Mouse (Mus musculus): ENCODE measurements around the gene Pdk3. TPM values are rescaled to one million over a fixed set of nuclear protein-coding genes. Genes with fewer than 3 reads are reported as not detected.

The Pdk3 gene
- polyA plus RNA-seq, 1 experiment from 2014 or later = 69.1 TPM

DNA sequence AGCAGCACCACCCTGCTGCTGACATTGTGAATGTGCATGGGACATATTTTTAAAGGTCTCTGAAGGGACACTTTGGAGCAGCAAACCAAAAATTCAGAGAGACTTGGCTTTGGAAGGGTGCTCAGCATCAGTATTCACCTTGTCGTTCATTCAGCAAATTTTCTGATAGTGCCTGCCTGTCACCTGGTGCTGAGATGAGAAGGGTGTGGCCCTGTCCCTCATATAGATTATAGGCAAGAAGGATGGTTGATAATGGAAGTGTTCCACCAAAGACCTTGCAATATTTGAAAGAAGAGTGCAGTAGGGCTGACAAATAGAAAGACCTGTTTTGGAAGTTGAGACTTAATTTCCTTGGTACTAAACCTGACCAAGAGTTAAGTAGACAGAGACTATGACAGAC, 102.5 kb downstream of the Pdk3 start:
- no peak for ATAC-seq (ENCODE audit: low FRiP score, low TSS enrichment)
- Histone ChIP-seq H3K27ac (ENCODE audit: low read length) (no peak overlapping the region), H3K36me3 (ENCODE audit: insufficient read depth, low read length) (no peaks in the 10 kb centered on the region), H3K4me2 (replicated peaks; ENCODE audit: low read depth, low read length) (no peak overlapping the region), H3K4me3 (ENCODE audit: low read length) (no peak overlapping the region), H3K27me3 (ENCODE audit: insufficient read depth, low read length) (no peaks in the 10 kb centered on the region; the same call in 1 of the 2 replicates), H3K9ac (replicated peaks; ENCODE audit: low read length) (no peak overlapping the region), H3K4me1 (ENCODE audit: insufficient read depth, low read length) (no peaks in the 10 kb centered on the region), H3K9me3 (ENCODE audit: low read length) (no peaks in the 10 kb centered on the region)
- 96% methylated on average over 1 of the region's 1 CpGs for WGBS

Other genes starting within 250 kb of the Pdk3 start
- gene Pola1, start 200.0 kb downstream of the Pdk3 start, polyA plus RNA-seq (2015; fragmentation: Nextera tagmentation; extraction: Ambion mirVana) = 20.5 and 21.5 TPM in 2 replicates
- 0.96 and 1.2 TPM in 2 replicates for gene Pcyt1b, start 177.3 kb downstream of the Pdk3 start, polyA plus RNA-seq (2015; fragmentation: Nextera tagmentation; extraction: Ambion mirVana)
- gene AU015836, start 136.5 kb upstream of the Pdk3 start, polyA plus RNA-seq (2015; fragmentation: Nextera tagmentation; extraction: Ambion mirVana) = 0.12 and 0.25 TPM in 2 replicates

All from kidney, embryonic 16.5 days (tissue).